In genomic region chr7:133162131-133162530, GRCm38 (mm10) we compare ENCODE assay signal across 18 mouse cellular contexts. TPM values are rescaled to one million over a fixed set of nuclear protein-coding genes. Genes with fewer than 3 reads are reported as not detected.
DNase-seq lines count a peak whose midpoint lies in the region; ATAC-seq lines count a peak whose summit lies in the region.
"Had no signal": no experiment of that assay in that cellular context is flagged by ENCODE, and none has a peak within 500 bp of the region (broad histone marks: within the 10 kb centered on the region; RNA-seq: fewer than 3 reads in every experiment).

No protein-coding gene starts in this region.

- WGBS in embryonic facial prominence, embryonic 14.5 days = 52% methylated on average over 2 of the region's 2 CpGs
- WGBS in embryonic facial prominence, embryonic 10.5 days = 63% methylated on average over 2 of the region's 2 CpGs
- WGBS in limb, embryonic 11.5 days = 73% methylated on average over 2 of the region's 2 CpGs
- 83% methylated on average over 2 of the region's 2 CpGs for WGBS in midbrain, embryonic 11.5 days

- intact Hi-C loops in left cerebral cortex, postnatal 4 days (cut with DNase I) = no loop called here

- no peaks in the 10 kb centered on the region for H3K36me3 ChIP-seq in embryonic facial prominence, embryonic 14.5 days (ENCODE audit: control insufficient read depth, insufficient read depth, low read length)
- H3K36me3 ChIP-seq in embryonic facial prominence, embryonic 10.5 days (replicated peaks) = no peaks in the 10 kb centered on the region
- no peaks in the 10 kb centered on the region for H3K36me3 ChIP-seq in limb, embryonic 11.5 days (ENCODE audit: control insufficient read depth, insufficient read depth, low read length)
- no peaks in the 10 kb centered on the region for H3K36me3 ChIP-seq in midbrain, embryonic 11.5 days (ENCODE audit: control insufficient read depth, insufficient read depth, low read length)
- H3K36me3 ChIP-seq: forebrain, embryonic 10.5 days; hindbrain, embryonic 15.5 days; neural tube, embryonic 12.5 days had no signal

- H3K9ac ChIP-seq in embryonic facial prominence, embryonic 14.5 days (ENCODE audit: low read depth, low read length) = no peak overlapping the region
- H3K9ac ChIP-seq in limb, embryonic 11.5 days (ENCODE audit: low read length) = no peak overlapping the region
- no peak overlapping the region for H3K9ac ChIP-seq in midbrain, embryonic 11.5 days (ENCODE audit: low read length)
- H3K9ac ChIP-seq: hindbrain, embryonic 15.5 days; neural tube, embryonic 12.5 days had no signal

- H3K27me3 ChIP-seq in embryonic facial prominence, embryonic 14.5 days (replicated peaks; ENCODE audit: control insufficient read depth, insufficient read depth, low read length) = no peaks in the 10 kb centered on the region
- H3K27me3 ChIP-seq in embryonic facial prominence, embryonic 10.5 days (replicated peaks; ENCODE audit: low read depth, poor library complexity, severe bottlenecking) = no peaks in the 10 kb centered on the region
- no peaks in the 10 kb centered on the region for H3K27me3 ChIP-seq in limb, embryonic 11.5 days (ENCODE audit: control insufficient read depth, insufficient read depth, low read length)
- no peaks in the 10 kb centered on the region for H3K27me3 ChIP-seq in midbrain, embryonic 11.5 days (ENCODE audit: control insufficient read depth, insufficient read depth, low read length)
- H3K27me3 ChIP-seq: hindbrain, embryonic 15.5 days; neural tube, embryonic 12.5 days had no signal

- ATAC-seq in embryonic facial prominence, embryonic 14.5 days (ENCODE audit: low read depth) = no peak
- ATAC-seq in limb, embryonic 11.5 days (ENCODE audit: insufficient number of reproducible peaks, low FRiP score, low TSS enrichment, low read depth) = 0 out of 2 replicates have a peak, but pooled peaks have one; percentile 23
- no peak for ATAC-seq in midbrain, embryonic 11.5 days (ENCODE audit: low FRiP score)
- ATAC-seq: midbrain, embryonic 16.5 days had no signal

- H3K4me2 ChIP-seq in embryonic facial prominence, embryonic 14.5 days (ENCODE audit: low read depth, low read length) = no peak overlapping the region
- H3K4me2 ChIP-seq in limb, embryonic 11.5 days (ENCODE audit: low read depth, severe bottlenecking) = no peak overlapping the region
- no peak overlapping the region for H3K4me2 ChIP-seq in midbrain, embryonic 11.5 days
- H3K4me2 ChIP-seq: heart, embryonic 11.5 days; hindbrain, embryonic 15.5 days; liver, embryonic 11.5 days; neural tube, embryonic 12.5 days had no signal

- H3K4me1 ChIP-seq in embryonic facial prominence, embryonic 14.5 days (ENCODE audit: control insufficient read depth, insufficient read depth, low read length) = peaks cover 5% of the 10 kb centered on the region
- H3K4me1 ChIP-seq in embryonic facial prominence, embryonic 10.5 days = peaks cover 22% of the 10 kb centered on the region
- H3K4me1 ChIP-seq in limb, embryonic 11.5 days (ENCODE audit: control insufficient read depth, insufficient read depth, low read length) = peaks cover 6% of the 10 kb centered on the region; the same call in 1 of the 2 replicates
- no peaks in the 10 kb centered on the region for H3K4me1 ChIP-seq in midbrain, embryonic 11.5 days (ENCODE audit: control insufficient read depth, insufficient read depth, low read length)

- no peak overlapping the region for H3K4me3 ChIP-seq in embryonic facial prominence, embryonic 14.5 days (ENCODE audit: low read depth, low read length)
- no peak overlapping the region for H3K4me3 ChIP-seq in embryonic facial prominence, embryonic 10.5 days
- no peak overlapping the region for H3K4me3 ChIP-seq in limb, embryonic 11.5 days (ENCODE audit: low read depth, low read length)
- no peak overlapping the region for H3K4me3 ChIP-seq in midbrain, embryonic 11.5 days (ENCODE audit: low read depth, low read length)
- H3K4me3 ChIP-seq: forebrain, embryonic 10.5 days; hindbrain, embryonic 15.5 days; layer of hippocampus, adult 2 months; neural tube, embryonic 12.5 days had no signal

- H3K27ac ChIP-seq in embryonic facial prominence, embryonic 14.5 days (replicated peaks; ENCODE audit: low read depth, low read length) = no peak overlapping the region
- H3K27ac ChIP-seq in embryonic facial prominence, embryonic 10.5 days (replicated peaks) = no peak overlapping the region
- no peak overlapping the region for H3K27ac ChIP-seq in limb, embryonic 11.5 days (replicated peaks; ENCODE audit: low read depth, low read length)
- no peak overlapping the region for H3K27ac ChIP-seq in midbrain, embryonic 11.5 days (ENCODE audit: low read depth, low read length)
- H3K27ac ChIP-seq: forebrain, embryonic 10.5 days; hindbrain, embryonic 15.5 days; layer of hippocampus, adult 2 months; macrophage; neural tube, embryonic 12.5 days had no signal

- peak; percentile 25 for DNase-seq in embryonic facial prominence, embryonic 14.5 days (ENCODE audit: low spot score)
- DNase-seq in embryonic facial prominence, embryonic 10.5 days (ENCODE audit: low spot score) = no peak
- DNase-seq in left cerebral cortex, postnatal 4 days = peak; percentile 17
- DNase-seq in left cerebral cortex, adult 9 months (ENCODE audit: low spot score in 2 of 2) = no peak
- peak; percentile 26 for DNase-seq in NIH3T3 (ENCODE audit: low read depth)
- no peak for DNase-seq in limb, embryonic 11.5 days (ENCODE audit: low spot score)
- no peak for DNase-seq in thymus, adult 18-20 months
- DNase-seq in midbrain, embryonic 11.5 days (ENCODE audit: low spot score, missing footprints) = no peak
- DNase-seq: cerebellum, adult 11 months; cerebellum, postnatal 25 days had no signal

- H3K9me3 ChIP-seq in embryonic facial prominence, embryonic 14.5 days (ENCODE audit: control insufficient read depth, low read length) = no peaks in the 10 kb centered on the region
- H3K9me3 ChIP-seq in embryonic facial prominence, embryonic 10.5 days = no peaks in the 10 kb centered on the region
- H3K9me3 ChIP-seq in limb, embryonic 11.5 days (ENCODE audit: control insufficient read depth, low read length) = no peaks in the 10 kb centered on the region
- no peaks in the 10 kb centered on the region for H3K9me3 ChIP-seq in midbrain, embryonic 11.5 days (ENCODE audit: control insufficient read depth, low read length)
- H3K9me3 ChIP-seq: forebrain, embryonic 10.5 days; hindbrain, embryonic 15.5 days; neural tube, embryonic 12.5 days had no signal

RNA-seq across cellular contexts. Expression of gene Ctbp2, which starts 38.0 kb away (rescaled TPM):
- polyA plus RNA-seq in embryonic facial prominence, embryonic 14.5 days (2014; fragmentation: Nextera tagmentation; extraction: Ambion mirVana) = 63.0 and 69.5 TPM in 2 replicates
- 117 and 121 TPM in 2 replicates for polyA plus RNA-seq in embryonic facial prominence, embryonic 10.5 days (2016; fragmentation: Nextera tagmentation; extraction: Ambion mirVana)
- 10 to 100 TPM; 41.0 to 48.8 TPM for total RNA-seq in left cerebral cortex, postnatal 4 days (2021)
- polyA plus RNA-seq in limb, embryonic 11.5 days (2014; fragmentation: Nextera tagmentation; extraction: Ambion mirVana) = 141 and 144 TPM in 2 replicates
- polyA plus RNA-seq in midbrain, embryonic 11.5 days (2014; fragmentation: Nextera tagmentation; extraction: Ambion mirVana) = 118 and 131 TPM in 2 replicates

RNA-seq across cellular contexts. Expression of gene Fgfr2, which starts 39.0 kb away (rescaled TPM):
- 106 and 119 TPM in 2 replicates for polyA plus RNA-seq in embryonic facial prominence, embryonic 14.5 days (2014; fragmentation: Nextera tagmentation; extraction: Ambion mirVana)
- 74.3 and 77.5 TPM in 2 replicates for polyA plus RNA-seq in embryonic facial prominence, embryonic 10.5 days (2016; fragmentation: Nextera tagmentation; extraction: Ambion mirVana)
- 10 to 100 TPM; 35.8 to 40.8 TPM for total RNA-seq in left cerebral cortex, postnatal 4 days (2021)
- polyA plus RNA-seq in limb, embryonic 11.5 days (2014; fragmentation: Nextera tagmentation; extraction: Ambion mirVana) = 60.1 and 72.1 TPM in 2 replicates
- 85.3 and 92.0 TPM in 2 replicates for polyA plus RNA-seq in midbrain, embryonic 11.5 days (2014; fragmentation: Nextera tagmentation; extraction: Ambion mirVana)
- polyA plus RNA-seq: macrophage had no signal

Comparison
In these comparisons a context has a peak if more than half of its experiments do, and no peak if none do; other contexts are left out.
1. DNase-seq: peak in embryonic facial prominence, embryonic 14.5 days (single experiment), left cerebral cortex, postnatal 4 days (single experiment) and NIH3T3 (single experiment); none in embryonic facial prominence, embryonic 10.5 days (single experiment), left cerebral cortex, adult 9 months (0 of 2), limb, embryonic 11.5 days (single experiment), thymus, adult 18-20 months (0 of 2) and midbrain, embryonic 11.5 days (single experiment).